Mouse (Mus musculus): ENCODE measurements around the gene Rpl29.

Gene Rpl29

DNA sequence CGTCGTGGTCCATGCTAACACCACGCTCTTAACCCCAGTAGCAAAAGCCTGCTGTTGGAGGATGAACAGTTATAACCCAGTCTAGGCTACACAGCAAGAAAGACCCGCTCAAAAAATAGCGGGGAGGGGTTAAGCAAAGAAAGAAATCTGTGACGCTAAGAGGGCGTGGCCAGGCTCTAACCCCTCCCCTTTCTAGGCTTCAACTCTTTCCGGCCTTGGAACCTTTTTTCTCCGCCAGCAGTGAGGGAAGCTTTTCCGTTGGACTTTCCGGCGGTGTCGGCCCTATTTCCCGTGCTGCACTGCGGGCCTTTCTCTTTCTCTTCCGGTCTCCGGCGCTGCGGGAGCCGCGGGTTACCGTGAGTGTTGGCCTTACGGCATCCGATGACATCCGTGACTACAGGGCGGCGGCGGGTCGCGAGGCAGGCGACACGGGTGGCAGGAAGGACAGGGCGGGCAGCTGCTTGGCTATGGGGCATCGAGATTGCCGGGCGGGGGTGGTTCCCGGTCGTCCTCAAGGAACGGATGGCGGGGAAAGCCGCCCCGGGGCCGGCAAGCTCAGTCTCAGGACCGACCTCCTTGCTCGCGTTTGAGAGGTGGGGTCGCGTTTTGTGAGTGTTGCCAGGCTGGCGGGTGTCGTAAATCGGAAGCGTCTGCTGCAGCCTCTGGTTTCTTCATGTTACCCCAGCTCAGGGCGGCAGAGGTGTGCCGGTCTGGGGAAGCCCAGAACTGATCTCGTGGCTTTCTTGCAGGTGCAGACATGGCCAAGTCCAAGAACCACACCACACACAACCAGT is at the start of gene Rpl29:
Gene Rpl29, plus strand, starts transcription at position 234 of the 794 bp plus-strand sequence.
- peak; percentile 91 for DNase-seq (ENCODE audit: extremely low spot score, low spot score)

DNA sequence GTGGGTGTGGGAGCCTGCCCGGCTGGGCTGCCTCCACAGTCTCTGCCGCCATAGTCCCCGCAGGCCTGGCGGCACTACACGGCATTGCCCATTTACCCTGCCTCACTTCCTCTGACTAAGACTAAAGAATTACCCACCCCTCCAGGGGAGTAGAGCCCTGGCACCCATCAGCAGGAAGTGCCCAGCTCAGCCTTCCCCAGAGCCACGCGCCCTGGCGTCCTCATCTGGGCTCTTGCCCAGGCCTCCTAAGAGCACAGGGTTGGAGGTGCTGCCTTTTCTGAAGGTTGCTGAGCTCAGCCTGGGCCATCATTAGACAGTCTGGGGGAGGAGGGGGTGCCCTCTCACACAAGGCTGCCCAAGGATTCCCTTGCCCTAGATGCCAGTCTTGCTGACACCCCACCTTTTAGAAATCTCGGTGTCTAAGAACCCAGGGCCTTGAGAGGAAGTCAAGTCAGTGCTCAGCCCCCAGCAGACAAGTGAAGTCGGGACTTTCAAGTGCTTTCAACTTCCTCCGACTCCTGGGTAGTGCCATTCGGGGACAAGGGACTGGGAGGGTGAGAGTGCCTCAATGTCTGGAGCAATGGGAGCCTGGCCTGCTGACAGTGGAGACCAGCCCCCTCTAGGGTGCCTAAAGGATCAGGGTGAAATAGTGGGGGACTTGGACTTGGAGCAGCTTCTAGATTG is 42.9 kb upstream of the Rpl29 start:
- DNase-seq (ENCODE audit: extremely low spot score, low spot score) = no peak

GRCm38 (mm10) chr9:106392828-106393527 is 36.3 kb upstream of the Rpl29 start:
- no peak for DNase-seq (ENCODE audit: extremely low spot score, low spot score)

DNA sequence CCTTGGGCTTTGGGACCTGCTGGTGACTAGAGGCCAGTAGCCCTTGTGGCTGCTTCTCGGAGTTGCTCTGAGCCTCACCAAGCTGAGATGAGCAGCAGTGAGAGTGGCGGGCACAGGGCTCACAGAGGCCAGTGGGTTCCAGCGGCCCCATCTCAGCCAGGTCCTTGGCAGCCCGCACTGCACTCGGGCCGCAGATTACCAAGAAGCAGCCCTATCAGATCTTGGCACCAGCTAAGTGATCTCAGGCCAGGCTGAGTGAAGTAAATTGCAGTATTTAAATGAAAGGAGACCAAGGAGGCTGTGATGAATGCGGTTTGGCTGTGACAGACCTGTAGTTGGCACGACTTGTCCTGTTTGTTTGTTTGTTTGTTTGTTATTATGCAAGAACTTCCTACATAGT is 35.7 kb upstream of the Rpl29 start:
- DNase-seq (ENCODE audit: extremely low spot score, low spot score) = no peak

DNA sequence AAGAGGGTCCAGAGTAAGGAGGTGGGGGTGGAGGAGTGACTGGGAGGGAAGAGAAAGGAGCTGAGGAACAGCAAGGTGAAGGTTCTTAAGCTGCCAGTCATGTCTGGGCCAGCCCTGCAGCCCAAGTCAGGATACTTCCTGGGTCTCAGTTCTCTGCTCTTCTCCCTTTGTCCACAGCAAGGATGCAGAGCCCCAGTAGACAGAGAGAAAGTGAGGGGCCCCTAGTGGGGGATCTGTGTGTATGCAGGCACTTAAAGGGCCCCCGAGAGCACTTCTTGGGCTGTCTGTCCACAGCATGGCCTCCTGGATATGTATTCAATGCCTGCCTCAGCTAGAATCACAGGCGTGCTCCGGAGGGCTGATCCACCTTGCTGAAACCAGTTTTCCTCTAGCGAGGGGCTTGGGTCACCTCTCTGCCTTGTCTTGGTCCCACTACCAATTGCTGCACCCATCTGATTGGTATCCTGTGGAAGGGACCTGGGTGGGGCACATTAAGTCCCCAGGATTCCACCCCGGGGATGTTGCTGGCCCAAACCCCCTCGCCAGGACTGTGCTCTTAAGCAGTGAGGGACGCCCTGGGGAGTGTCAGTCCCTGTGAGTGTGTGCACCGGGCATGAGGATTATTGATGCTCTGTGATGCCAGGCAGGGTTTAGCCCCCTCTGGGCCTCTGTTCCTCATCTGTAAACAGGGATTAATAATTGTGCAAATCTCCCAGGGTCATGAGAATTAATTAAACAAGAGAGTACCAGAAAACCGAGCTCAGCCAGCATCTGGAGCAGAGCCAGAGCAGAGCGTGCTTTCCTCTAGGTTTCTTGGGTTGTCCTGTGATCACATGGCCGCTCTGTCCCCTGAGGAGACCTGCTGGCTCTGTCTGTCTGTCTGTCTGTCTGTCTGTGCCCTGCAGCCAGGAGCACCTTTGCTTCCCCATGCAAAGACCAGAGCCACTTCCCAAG is 34.3 kb upstream of the Rpl29 start:
- DNase-seq (ENCODE audit: extremely low spot score, low spot score) = no peak

DNA sequence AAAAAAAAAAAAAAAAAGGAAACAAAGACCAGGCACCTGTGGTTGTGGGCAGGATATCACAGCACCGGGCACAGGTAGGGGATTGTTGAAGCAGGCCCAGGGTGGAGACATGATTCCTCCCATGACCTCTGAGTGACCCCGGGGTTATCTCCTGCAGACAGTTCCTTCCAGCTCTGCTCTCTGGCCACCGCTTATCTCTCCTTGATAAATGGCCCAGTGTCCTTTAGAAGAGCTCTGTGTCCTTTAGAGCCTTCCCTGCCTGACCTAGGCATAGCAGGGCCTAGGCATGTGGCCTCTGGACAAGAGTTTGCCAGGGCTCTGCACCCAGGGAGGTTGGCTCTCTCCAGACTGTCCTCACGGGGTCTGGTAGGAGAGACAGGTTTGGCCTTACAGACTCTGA is 31.5 kb upstream of the Rpl29 start:
- no peak for DNase-seq (ENCODE audit: extremely low spot score, low spot score)

GRCm38 (mm10) chr9:106398667-106399311 is 30.5 kb upstream of the Rpl29 start:
- DNase-seq (ENCODE audit: extremely low spot score, low spot score) = no peak

GRCm38 (mm10) chr9:106399808-106400207 is 29.4 kb upstream of the Rpl29 start:
- no peak for DNase-seq (ENCODE audit: extremely low spot score, low spot score)

DNA sequence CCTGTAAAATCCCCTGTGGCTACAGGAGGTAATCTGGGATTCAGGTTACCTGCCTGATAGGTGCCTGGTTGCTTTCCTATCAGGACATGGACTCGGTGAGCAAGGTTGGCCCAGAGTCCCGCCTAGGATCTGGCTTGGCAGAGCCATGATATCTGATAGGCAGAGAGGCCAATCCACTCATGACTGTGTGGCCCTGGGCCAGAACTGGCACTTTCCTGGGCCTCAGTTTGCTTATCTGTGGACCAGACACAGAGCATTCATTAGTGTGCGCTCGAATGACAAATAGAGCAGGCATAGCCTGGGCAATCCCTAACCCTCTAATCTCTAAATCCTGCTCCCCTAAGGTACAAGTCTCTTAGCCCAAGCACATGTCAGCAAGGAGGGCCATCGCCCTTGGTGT is 27.1 kb upstream of the Rpl29 start:
- no peak for DNase-seq (ENCODE audit: extremely low spot score, low spot score)

DNA sequence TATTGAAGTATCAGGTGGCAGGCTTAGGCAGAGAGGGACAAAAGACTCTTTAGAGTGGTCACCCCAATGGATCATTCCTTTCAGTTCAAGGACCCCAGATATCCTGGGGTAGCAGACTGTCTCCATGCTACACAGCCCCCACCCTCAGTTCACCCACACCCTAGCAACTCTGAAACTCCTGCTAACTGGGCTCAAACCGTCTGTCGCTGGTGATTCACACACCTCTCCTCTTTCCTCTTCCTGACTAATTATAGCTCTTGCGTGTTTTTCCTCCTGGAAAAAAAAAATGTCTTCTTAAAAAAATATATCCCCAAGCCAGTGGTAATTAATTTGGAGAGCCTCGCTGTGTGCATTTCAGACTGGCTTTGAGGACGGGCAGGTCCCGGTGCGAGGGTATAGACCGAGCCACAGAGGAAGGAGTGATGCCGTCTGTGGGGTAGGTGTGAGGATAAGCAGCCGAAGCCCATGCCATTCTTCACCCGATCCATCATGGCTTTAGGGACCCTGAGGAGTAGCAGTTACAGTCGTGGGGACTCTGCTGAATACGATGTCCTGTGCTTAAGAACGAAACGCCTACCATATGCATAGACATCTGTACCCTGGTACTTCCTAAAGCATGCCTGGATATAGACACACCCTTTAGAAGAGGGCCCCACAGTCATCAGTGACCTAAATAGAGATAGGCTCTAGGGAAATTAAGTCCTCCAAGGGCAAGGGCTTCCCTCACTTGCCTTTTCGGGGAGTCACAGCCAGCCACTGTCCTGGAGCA is 26.5 kb upstream of the Rpl29 start:
- DNase-seq (ENCODE audit: extremely low spot score, low spot score) = no peak

- DNase-seq (ENCODE audit: extremely low spot score, low spot score) = peak; percentile 29
These were observed 24.0 kb upstream of the Rpl29 start for GRCm38 (mm10) chr9:106405275-106405674.

DNA sequence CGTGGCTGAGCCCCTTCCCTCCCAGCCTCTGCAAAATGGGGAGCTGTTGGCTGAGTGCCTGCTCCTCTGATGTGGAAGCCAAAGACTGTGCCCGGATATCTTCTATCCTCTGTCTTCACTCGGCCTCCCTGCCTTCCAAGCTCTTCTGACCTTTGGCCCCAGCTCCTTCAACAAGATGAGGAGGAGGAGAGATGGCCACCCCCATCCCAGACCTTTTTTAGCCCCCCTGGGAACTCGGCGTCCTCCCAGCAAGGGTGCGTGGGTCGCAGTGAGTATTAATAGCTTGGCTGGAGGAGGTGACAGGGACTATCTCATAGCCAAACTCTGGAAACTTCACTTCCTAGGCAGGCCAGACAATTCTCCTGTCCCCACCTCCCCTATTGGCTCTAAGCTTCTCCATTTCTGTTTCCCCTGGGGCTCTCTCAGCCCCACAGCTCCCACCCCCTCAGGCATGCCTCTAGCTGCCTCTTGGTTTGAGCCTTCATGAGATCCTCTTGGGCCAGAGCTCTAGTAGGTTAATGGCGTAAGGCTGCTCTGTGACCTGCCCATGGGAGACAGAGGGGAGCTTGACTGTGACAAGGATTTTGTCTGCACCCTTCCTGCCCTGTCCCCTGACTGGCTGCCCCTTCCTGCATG is 22.7 kb upstream of the Rpl29 start:
- no peak for DNase-seq (ENCODE audit: extremely low spot score, low spot score)

DNA sequence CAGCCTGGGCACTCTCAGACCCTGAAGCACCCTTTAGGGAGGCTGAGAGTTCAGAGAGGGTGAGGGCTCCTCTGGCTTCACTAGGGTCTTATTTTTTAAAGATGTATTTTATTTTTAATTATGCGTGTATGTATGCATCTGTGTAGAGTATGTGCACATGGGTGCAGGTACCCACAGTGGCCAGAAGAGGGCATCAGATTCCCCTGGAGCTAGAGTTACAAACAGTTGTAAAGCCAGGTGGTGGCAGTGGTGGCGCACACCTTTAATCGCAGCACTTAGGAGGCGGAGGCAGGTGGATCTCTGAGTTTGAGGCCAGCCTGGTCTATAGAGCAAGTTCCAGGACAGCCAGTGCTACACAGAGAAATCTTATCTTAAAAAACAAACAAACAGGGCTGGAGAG is 20.2 kb upstream of the Rpl29 start:
- DNase-seq (ENCODE audit: extremely low spot score, low spot score) = no peak

DNA sequence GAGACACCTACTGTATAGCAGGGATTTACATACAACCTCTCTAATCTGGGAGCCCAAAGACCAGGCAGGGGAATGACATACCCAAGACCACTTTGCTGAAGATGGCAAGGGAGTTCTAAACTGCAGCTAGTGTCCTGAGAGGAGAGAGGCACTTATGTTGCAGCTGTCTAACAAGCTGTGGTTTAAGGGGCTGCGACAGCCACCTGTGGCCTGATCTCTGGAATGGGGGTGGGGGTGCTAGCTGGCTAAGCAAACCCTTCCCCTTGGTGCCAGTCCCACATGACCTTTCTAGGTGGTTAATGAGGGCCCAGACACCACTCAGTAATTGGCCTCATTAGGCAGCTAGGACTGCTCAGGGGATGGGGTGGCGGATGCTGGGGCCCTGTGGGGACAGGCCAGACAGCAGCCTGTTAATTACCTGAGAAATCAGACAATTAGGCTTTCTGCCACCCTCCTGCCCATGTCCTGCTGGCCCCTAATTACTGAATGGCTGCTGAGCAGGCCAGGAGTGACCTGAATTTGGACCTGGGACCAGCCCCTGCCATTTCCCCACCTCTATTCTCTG is 19.1 kb upstream of the Rpl29 start:
- DNase-seq (ENCODE audit: extremely low spot score, low spot score) = no peak

GRCm38 (mm10) chr9:106411091-106411594 is 18.1 kb upstream of the Rpl29 start:
- no peak for DNase-seq (ENCODE audit: extremely low spot score, low spot score)

- no peak for DNase-seq (ENCODE audit: extremely low spot score, low spot score)
These were observed 17.5 kb upstream of the Rpl29 start for GRCm38 (mm10) chr9:106411729-106412128.

- DNase-seq (ENCODE audit: extremely low spot score, low spot score) = no peak
These were observed 17.0 kb upstream of the Rpl29 start for GRCm38 (mm10) chr9:106412210-106412609.

- no peak for DNase-seq (ENCODE audit: extremely low spot score, low spot score)
These were observed 15.6 kb upstream of the Rpl29 start for GRCm38 (mm10) chr9:106413606-106414005.

- DNase-seq (ENCODE audit: extremely low spot score, low spot score) = no peak
These were observed 12.4 kb upstream of the Rpl29 start for GRCm38 (mm10) chr9:106416826-106417225.
